Mouse (Mus musculus): ENCODE data around the gene Spert. TPM values are rescaled to one million over a fixed set of nuclear protein-coding genes. Genes with fewer than 3 reads are reported as not detected.
A peak's percentile ranks its signal among the peaks of the same experiment; 100 is the strongest.

Gene Spert
- total RNA-seq (2021), result not detected
- long read RNA-seq, experiment 1, result 0 reads
- long read RNA-seq, experiment 2, result 0 reads

GRCm38 (mm10) chr14:75592978-75593377 is at the start of gene Spert:
TSS of gene Spert (minus strand) at chr14:75593116.
- no peak for DNase-seq (ENCODE audit: low spot score in 2 of 2)

GRCm38 (mm10) chr14:75642080-75642479 is 49.2 kb upstream of the Spert start, which contains the start of gene Erich6b:
TSS of gene Erich6b (plus strand) at chr14:75642259.
- no peak for DNase-seq (ENCODE audit: low spot score in 2 of 2)

GRCm38 (mm10) chr14:75641369-75641768 is 48.5 kb upstream of the Spert start:
- no peak for DNase-seq (ENCODE audit: low spot score in 2 of 2)

- no peak for DNase-seq (ENCODE audit: low spot score in 2 of 2)
These were observed 47.9 kb upstream of the Spert start for GRCm38 (mm10) chr14:75640846-75641245.

GRCm38 (mm10) chr14:75637641-75638040 is 44.7 kb upstream of the Spert start:
- DNase-seq (ENCODE audit: low spot score in 2 of 2), result no peak

GRCm38 (mm10) chr14:75636107-75636506 is 43.2 kb upstream of the Spert start:
- DNase-seq (ENCODE audit: low spot score in 2 of 2), result no peak

- DNase-seq (ENCODE audit: low spot score in 2 of 2), result no peak
These were observed 42.4 kb upstream of the Spert start for GRCm38 (mm10) chr14:75635350-75635749.

- DNase-seq (ENCODE audit: low spot score in 2 of 2), result no peak
These were observed 36.0 kb upstream of the Spert start for GRCm38 (mm10) chr14:75628870-75629269.

- DNase-seq (ENCODE audit: low spot score in 2 of 2), result no peak
These were observed 30.1 kb upstream of the Spert start for GRCm38 (mm10) chr14:75622984-75623383.

- DNase-seq (ENCODE audit: low spot score in 2 of 2), result no peak
These were observed 23.5 kb upstream of the Spert start for GRCm38 (mm10) chr14:75616375-75616774.

GRCm38 (mm10) chr14:75609176-75609575 is 16.3 kb upstream of the Spert start:
- no peak for DNase-seq (ENCODE audit: low spot score in 2 of 2)

- no peak for DNase-seq (ENCODE audit: low spot score in 2 of 2)
These were observed 9.0 kb downstream of the Spert start for GRCm38 (mm10) chr14:75583870-75584269.

GRCm38 (mm10) chr14:75579010-75579409 is 13.9 kb downstream of the Spert start:
- no peak for DNase-seq (ENCODE audit: low spot score in 2 of 2)

GRCm38 (mm10) chr14:75566303-75566702 is 26.6 kb downstream of the Spert start:
- DNase-seq (ENCODE audit: low spot score in 2 of 2), result no peak

- DNase-seq (ENCODE audit: low spot score in 2 of 2), result peak; percentile 7 to 31
These were observed 27.3 kb downstream of the Spert start for GRCm38 (mm10) chr14:75565534-75566140.

GRCm38 (mm10) chr14:75561577-75562331 is 31.2 kb downstream of the Spert start:
- DNase-seq (ENCODE audit: low spot score in 2 of 2), result no peak

- no peak for DNase-seq (ENCODE audit: low spot score in 2 of 2)
These were observed 51.2 kb downstream of the Spert start for GRCm38 (mm10) chr14:75541731-75542130.

GRCm38 (mm10) chr14:75540996-75541350 is 51.9 kb downstream of the Spert start:
- no peak for DNase-seq (ENCODE audit: low spot score in 2 of 2)

GRCm38 (mm10) chr14:75540216-75540995 is 52.5 kb downstream of the Spert start:
- DNase-seq (ENCODE audit: low spot score in 2 of 2), result no peak

- DNase-seq (ENCODE audit: low spot score in 2 of 2), result no peak
These were observed 53.7 kb downstream of the Spert start for GRCm38 (mm10) chr14:75539205-75539604.

Data from adrenal gland, postnatal 4 days (tissue).